Mouse (Mus musculus) mesoderm, embryonic 11.5 days (tissue): ENCODE measurements at regions not wholly inside any gene's neighbourhood (a gene's known extent, or its start where the extent isn't known, plus 50 kb on each side); places are given as distances from the start of the nearest gene placed in this dataset.
"Not testable (repeated sequence)": the region's sequence is repeated elsewhere in the genome, so short reads cannot be mapped to it uniquely, and the experiment has no call there.

Experiments
- DNase-seq: peaks from one replicate; pipeline ENCODE4 v3.0.0-alpha.2; 2012; ENCODE audit warnings: low read depth, low spot score

DNA sequence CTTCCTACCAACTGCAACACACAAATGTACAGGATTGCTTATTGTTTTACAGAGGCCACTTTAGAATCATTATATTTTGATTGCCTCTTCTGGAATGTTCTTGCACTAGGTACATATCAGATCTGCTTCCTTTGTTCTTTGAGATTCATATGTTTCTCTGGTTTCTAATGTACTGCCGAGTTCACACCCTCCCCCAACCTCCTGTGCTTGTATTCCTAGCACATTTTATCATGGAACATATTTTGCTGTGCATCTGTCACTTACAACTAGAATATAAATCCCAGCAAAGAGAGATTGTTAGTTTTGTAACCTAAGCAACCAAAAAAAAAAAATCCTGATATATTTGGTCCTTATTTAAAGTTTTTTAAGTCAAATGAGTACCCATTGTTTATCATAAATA, 141.4 kb upstream of the Lrp1b start:
- DNase-seq: no peak

- peak; percentile 6 for DNase-seq
Measured at GRCm38 (mm10) chr2:42784065-42784464, 130.6 kb upstream of the Lrp1b start.

GRCm38 (mm10) chr2:42740513-42740912, 87.1 kb upstream of the Lrp1b start:
- not testable (repeated sequence) for DNase-seq
